Mouse (Mus musculus) brain, embryonic 18.5 days (tissue): ENCODE data around the gene Pramef17.
"Not testable (repeated sequence)": the region's sequence is repeated elsewhere in the genome, so short reads cannot be mapped to it uniquely, and the experiment has no call there.

Source experiments
- DNase-seq: peaks from one replicate; pipeline ENCODE4 v3.0.0-alpha.2; 2012; ENCODE audit warnings: low read depth, low spot score

Gene Pramef17

GRCm38 (mm10) chr4:143994269-143994668, at the start of gene Pramef17:
Gene Pramef17 (minus strand): TSS chr4:143994369.
- DNase-seq, result not testable (repeated sequence)

GRCm38 (mm10) chr4:143988126-143988525, 6.0 kb downstream of the Pramef17 start:
- DNase-seq, result not testable (repeated sequence)

GRCm38 (mm10) chr4:143987475-143987941, 6.7 kb downstream of the Pramef17 start:
- DNase-seq, result not testable (repeated sequence)

- not testable (repeated sequence) for DNase-seq
Measured at GRCm38 (mm10) chr4:143985733-143986132, 8.4 kb downstream of the Pramef17 start.

- DNase-seq, result not testable (repeated sequence)
Measured at GRCm38 (mm10) chr4:143985165-143985564, 9.0 kb downstream of the Pramef17 start.

- not testable (repeated sequence) for DNase-seq
Measured at GRCm38 (mm10) chr4:143983446-143983845, 10.7 kb downstream of the Pramef17 start.

- not testable (repeated sequence) for DNase-seq
Measured at GRCm38 (mm10) chr4:143966850-143967249, 27.3 kb downstream of the Pramef17 start, which contains the start of gene Gm13101. Gene Gm13101 (minus strand): TSS chr4:143966950.

- DNase-seq, result not testable (repeated sequence)
Measured at GRCm38 (mm10) chr4:143950916-143951315, 43.3 kb downstream of the Pramef17 start, which contains the start of gene Pramef25. Gene Pramef25 (minus strand): TSS chr4:143951016.
